Mouse (Mus musculus): ENCODE results near the gene Polr3e. TPM values are rescaled to one million over a fixed set of nuclear protein-coding genes. Genes with fewer than 3 reads are reported as not detected.
A peak's percentile ranks its signal among the peaks of the same experiment; 100 is the strongest.

Gene Polr3e
- polyA plus RNA-seq (2016; fragmentation: Nextera tagmentation; extraction: Ambion mirVana), result 26.6 and 28.0 TPM in 2 replicates

- Histone ChIP-seq H3K4me1 (peaks cover 8% of the 10 kb centered on the region), H3K4me3 (peak within 1 kb of the TSS; percentile 98), H3K27me3 (replicated peaks) (no peaks in the 10 kb centered on the region), H3K36me3 (no peaks in the 10 kb centered on the region), H3K4me2 (replicated peaks) (peak within 1 kb of the TSS; percentile 65), H3K9ac (peak within 1 kb of the TSS; percentile 89), H3K9me3 (no peaks in the 10 kb centered on the region), H3K27ac (peak within 1 kb of the TSS; percentile 57; the same call in 1 of the 2 replicates)
- WGBS, result under 1% methylated on average over 101 of the region's 102 CpGs
- ATAC-seq (ENCODE audit: low FRiP score, low read depth), result peak; percentile 95
These were observed at the start of gene Polr3e for GRCm38 (mm10) chr7:120917592-120918461. Polr3e (plus strand) TSS chr7:120917744.

GRCm38 (mm10) chr7:120869883-120870282 is 47.7 kb upstream of the Polr3e start:
- Histone ChIP-seq H3K27ac (no peak overlapping the region), H3K27me3 (replicated peaks) (no peaks in the 10 kb centered on the region), H3K4me3 (no peak overlapping the region), H3K4me1 (peaks cover 13% of the 10 kb centered on the region), H3K9me3 (no peaks in the 10 kb centered on the region), H3K36me3 (no peaks in the 10 kb centered on the region), H3K9ac (no peak overlapping the region), H3K4me2 (replicated peaks) (no peak overlapping the region)
- 74% methylated on average over 5 of the region's 5 CpGs for WGBS
- ATAC-seq (ENCODE audit: low FRiP score, low read depth), result no peak

GRCm38 (mm10) chr7:120870431-120871008 is 47.0 kb upstream of the Polr3e start:
- H3K9ac ChIP-seq, result no peak overlapping the region
- H3K4me1 ChIP-seq, result peaks cover 7% of the 10 kb centered on the region
- H3K4me3 ChIP-seq, result no peak overlapping the region
- ATAC-seq (ENCODE audit: low FRiP score, low read depth), result no peak
- H3K9me3 ChIP-seq, result no peaks in the 10 kb centered on the region
- WGBS, result 64% methylated on average over 5 of the region's 5 CpGs
- H3K27ac ChIP-seq, result no peak overlapping the region
- H3K36me3 ChIP-seq, result no peaks in the 10 kb centered on the region
- no peaks in the 10 kb centered on the region for H3K27me3 ChIP-seq (replicated peaks)
- no peak overlapping the region for H3K4me2 ChIP-seq (replicated peaks)

GRCm38 (mm10) chr7:120873083-120873482 is 44.5 kb upstream of the Polr3e start:
- Histone ChIP-seq H3K9ac (no peak overlapping the region), H3K4me3 (no peak overlapping the region), H3K4me2 (replicated peaks) (no peak overlapping the region), H3K27me3 (replicated peaks) (no peaks in the 10 kb centered on the region), H3K27ac (no peak overlapping the region), H3K4me1 (no peaks in the 10 kb centered on the region), H3K9me3 (no peaks in the 10 kb centered on the region), H3K36me3 (no peaks in the 10 kb centered on the region)
- WGBS, result 79% methylated on average over 12 of the region's 12 CpGs
- ATAC-seq (ENCODE audit: low FRiP score, low read depth), result no peak

GRCm38 (mm10) chr7:120874021-120874420 is 43.5 kb upstream of the Polr3e start:
- no peaks in the 10 kb centered on the region for H3K4me1 ChIP-seq
- H3K4me3 ChIP-seq, result no peak overlapping the region
- H3K9ac ChIP-seq, result no peak overlapping the region
- ATAC-seq (ENCODE audit: low FRiP score, low read depth), result no peak
- no peaks in the 10 kb centered on the region for H3K9me3 ChIP-seq
- no peaks in the 10 kb centered on the region for H3K27me3 ChIP-seq (replicated peaks)
- no peak overlapping the region for H3K4me2 ChIP-seq (replicated peaks)
- H3K27ac ChIP-seq, result no peak overlapping the region
- 93% methylated on average over 3 of the region's 3 CpGs for WGBS
- no peaks in the 10 kb centered on the region for H3K36me3 ChIP-seq

GRCm38 (mm10) chr7:120874764-120875539 is 42.6 kb upstream of the Polr3e start:
- H3K27me3 ChIP-seq (replicated peaks), result no peaks in the 10 kb centered on the region
- H3K27ac ChIP-seq, result no peak overlapping the region
- 77% methylated on average over 7 of the region's 7 CpGs for WGBS
- H3K9ac ChIP-seq, result no peak overlapping the region
- no peaks in the 10 kb centered on the region for H3K4me1 ChIP-seq
- no peaks in the 10 kb centered on the region for H3K9me3 ChIP-seq
- H3K4me3 ChIP-seq, result no peak overlapping the region
- no peak for ATAC-seq (ENCODE audit: low FRiP score, low read depth)
- H3K4me2 ChIP-seq (replicated peaks), result no peak overlapping the region
- H3K36me3 ChIP-seq, result 0 out of 2 replicates have a peak, but pooled peaks cover 3% of the 10 kb centered on the region

GRCm38 (mm10) chr7:120875540-120876388 is 41.8 kb upstream of the Polr3e start:
- Histone ChIP-seq H3K27ac (no peak overlapping the region), H3K4me3 (no peak overlapping the region), H3K9ac (no peak overlapping the region), H3K9me3 (no peaks in the 10 kb centered on the region), H3K27me3 (replicated peaks) (no peaks in the 10 kb centered on the region), H3K4me2 (replicated peaks) (no peak overlapping the region), H3K4me1 (no peaks in the 10 kb centered on the region), H3K36me3 (peaks cover 8% of the 10 kb centered on the region; the same call in 1 of the 2 replicates)
- ATAC-seq (ENCODE audit: low FRiP score, low read depth), result no peak
- 68% methylated on average over 3 of the region's 3 CpGs for WGBS

- WGBS, result 83% methylated on average over 6 of the region's 6 CpGs
- H3K36me3 ChIP-seq, result peaks cover 8% of the 10 kb centered on the region; the same call in 1 of the 2 replicates
- no peaks in the 10 kb centered on the region for H3K27me3 ChIP-seq (replicated peaks)
- H3K27ac ChIP-seq, result no peak overlapping the region
- H3K4me3 ChIP-seq, result no peak overlapping the region
- H3K4me1 ChIP-seq, result no peaks in the 10 kb centered on the region
- no peak overlapping the region for H3K9ac ChIP-seq
- no peak for ATAC-seq (ENCODE audit: low FRiP score, low read depth)
- H3K9me3 ChIP-seq, result no peaks in the 10 kb centered on the region
- no peak overlapping the region for H3K4me2 ChIP-seq (replicated peaks)
These were observed 39.3 kb upstream of the Polr3e start for GRCm38 (mm10) chr7:120878271-120878670.

- WGBS, result 94% methylated on average over 3 of the region's 3 CpGs
- Histone ChIP-seq H3K27me3 (replicated peaks) (no peaks in the 10 kb centered on the region), H3K4me1 (no peaks in the 10 kb centered on the region), H3K9me3 (no peaks in the 10 kb centered on the region), H3K36me3 (peaks cover 18% of the 10 kb centered on the region), H3K27ac (no peak overlapping the region), H3K4me3 (no peak overlapping the region), H3K4me2 (replicated peaks) (no peak overlapping the region), H3K9ac (no peak overlapping the region)
- no peak for ATAC-seq (ENCODE audit: low FRiP score, low read depth)
These were observed 37.6 kb upstream of the Polr3e start for GRCm38 (mm10) chr7:120879972-120880371.

GRCm38 (mm10) chr7:120880770-120881169 is 36.8 kb upstream of the Polr3e start:
- Histone ChIP-seq H3K36me3 (peaks cover 25% of the 10 kb centered on the region), H3K9ac (no peak overlapping the region), H3K4me2 (replicated peaks) (no peak overlapping the region), H3K4me3 (no peak overlapping the region), H3K27ac (no peak overlapping the region), H3K4me1 (no peaks in the 10 kb centered on the region), H3K9me3 (no peaks in the 10 kb centered on the region), H3K27me3 (replicated peaks) (no peaks in the 10 kb centered on the region)
- WGBS, result 94% methylated on average over 4 of the region's 4 CpGs
- ATAC-seq (ENCODE audit: low FRiP score, low read depth), result no peak

- ATAC-seq (ENCODE audit: low FRiP score, low read depth), result no peak
- Histone ChIP-seq H3K27ac (no peak overlapping the region), H3K4me1 (no peaks in the 10 kb centered on the region), H3K4me2 (replicated peaks) (no peak overlapping the region), H3K4me3 (no peak overlapping the region), H3K27me3 (replicated peaks) (no peaks in the 10 kb centered on the region), H3K9ac (no peak overlapping the region), H3K9me3 (no peaks in the 10 kb centered on the region), H3K36me3 (peaks cover 27% of the 10 kb centered on the region)
- WGBS, result 61% methylated on average over 2 of the region's 2 CpGs
These were observed 36.1 kb upstream of the Polr3e start for GRCm38 (mm10) chr7:120881451-120881850.

Data from neural tube, embryonic 12.5 days (tissue).